Mouse (Mus musculus) MEL (cell line): ENCODE data around the gene Dusp22. TPM values are rescaled to one million over a fixed set of nuclear protein-coding genes. Genes with fewer than 3 reads are reported as not detected.

Source experiments
- DNase-seq: peaks from one replicate; pipeline ENCODE4 v3.0.0; 2011; ENCODE audit warnings: low read depth, low spot score
- H3K27ac ChIP-seq: 2 replicates; pipeline ENCODE4 v1.5.1; 2012; ENCODE audit warnings: low read depth, mild to moderate bottlenecking, control low read depth, low read length, moderate library complexity; ENCODE audit not compliant: control insufficient read depth
- H3K27me3 ChIP-seq, 2 experiments: fragments of 150-350 bp in 1 of 2; sonication (generic) in 1 of 2; 2 replicates each; pipeline ENCODE4 v1.6.1; 2012; ENCODE audit warnings: low read length in 2 of 2, mild to moderate bottlenecking in 2 of 2, improper control_type of control experiment in 1 of 2, moderate library complexity in 1 of 2; ENCODE audit not compliant: insufficient read depth in 2 of 2, control insufficient read depth in 1 of 2
- H3K36me3 ChIP-seq, 2 experiments: 2 replicates each; pipeline ENCODE4 v1.6.1; 2012 to 2014; ENCODE audit warnings: low read length in 2 of 2, improper control_type of control experiment in 1 of 2, inconsistent platforms in 1 of 2, mild to moderate bottlenecking in 1 of 2; ENCODE audit not compliant: insufficient read depth in 2 of 2, control insufficient read depth in 1 of 2
- H3K4me1 ChIP-seq, 2 experiments: fragments of 150-350 bp in 1 of 2; sonication (generic) in 1 of 2; 2 replicates each; pipeline ENCODE4 v1.6.1; 2012; ENCODE audit warnings: low read length in 2 of 2, improper control_type of control experiment in 1 of 2, mild to moderate bottlenecking in 1 of 2; ENCODE audit not compliant: insufficient read depth in 2 of 2, control insufficient read depth in 1 of 2
- H3K4me3 ChIP-seq, 2 experiments: fragments of 150-350 bp in 1 of 2; sonication (generic) in 1 of 2; 2 replicates each; pipeline ENCODE4 v1.5.1; 2012; ENCODE audit warnings: low read depth in 2 of 2, low read length in 2 of 2, mild to moderate bottlenecking in 2 of 2, moderate library complexity in 2 of 2, control low read depth in 1 of 2, improper control_type of control experiment in 1 of 2; ENCODE audit not compliant: control insufficient read depth in 1 of 2, insufficient read depth in 1 of 2
- H3K79me2 ChIP-seq: 2 replicates; pipeline ENCODE4 v1.6.1; 2012; ENCODE audit warnings: mild to moderate bottlenecking, low read length, moderate library complexity; ENCODE audit not compliant: control insufficient read depth, poor library complexity, insufficient read depth
- H3K9ac ChIP-seq: 2 replicates; pipeline ENCODE4 v1.6.1; 2012; ENCODE audit warnings: low read depth, mild to moderate bottlenecking, control low read depth, low read length, moderate library complexity; ENCODE audit not compliant: control insufficient read depth, poor library complexity, severe bottlenecking
- H3K9me3 ChIP-seq: fragments of 150-350 bp; sonication (generic); replicated peaks from 2 replicates; pipeline ENCODE4 v1.6.1; 2012; ENCODE audit warnings: mild to moderate bottlenecking, low read length, improper control_type of control experiment, moderate library complexity; ENCODE audit not compliant: insufficient read depth
- BHLHE40 ChIP-seq: IDR thresholded peaks from 2 replicates; pipeline ENCODE4 v1.6.1; 2012; ENCODE audit warnings: low read depth, mild to moderate bottlenecking, inconsistent platforms, low read length, improper control_type of control experiment, borderline replicate concordance
- CHD1 ChIP-seq: IDR thresholded peaks from 2 replicates; pipeline ENCODE4 v1.6.1; 2012; ENCODE audit warnings: low read depth, mild to moderate bottlenecking, inconsistent platforms, low read length, improper control_type of control experiment
- CHD2 ChIP-seq: IDR thresholded peaks from 2 replicates; pipeline ENCODE4 v1.6.1; 2011; ENCODE audit warnings: low read length, improper control_type of control experiment
- E2F4 ChIP-seq: IDR thresholded peaks from 2 replicates; pipeline ENCODE4 v1.6.1; 2011; ENCODE audit warnings: low read depth, low read length, improper control_type of control experiment, borderline replicate concordance
- ETS1 ChIP-seq: IDR thresholded peaks from 2 replicates; pipeline ENCODE4 v1.6.1; 2012; ENCODE audit warnings: low read depth, mild to moderate bottlenecking, inconsistent platforms, low read length, improper control_type of control experiment, moderate library complexity
- GATA1 ChIP-seq: IDR thresholded peaks from 2 replicates; pipeline ENCODE4 v1.6.1; 2011; ENCODE audit warnings: low read depth, low read length, improper control_type of control experiment
- HCFC1 ChIP-seq: IDR thresholded peaks from 2 replicates; pipeline ENCODE4 v1.6.1; 2012; ENCODE audit warnings: low read depth, mild to moderate bottlenecking, inconsistent platforms, low read length, improper control_type of control experiment, moderate library complexity
- JUND ChIP-seq: IDR thresholded peaks from 2 replicates; pipeline ENCODE4 v1.6.1; 2011; ENCODE audit warnings: low read depth, mild to moderate bottlenecking, improper control_type of control experiment, low read length
- KAT2A ChIP-seq: conservative IDR thresholded peaks from 2 replicates; pipeline ENCODE4 v1.6.1; 2012; ENCODE audit warnings: low read depth, low read length, improper control_type of control experiment, inconsistent platforms
- MAZ ChIP-seq: IDR thresholded peaks from 2 replicates; pipeline ENCODE4 v1.6.1; 2012; ENCODE audit warnings: low read depth, mild to moderate bottlenecking, inconsistent platforms, low read length, improper control_type of control experiment
- MEF2A ChIP-seq: IDR thresholded peaks from 2 replicates; pipeline ENCODE4 v1.6.1; 2014; ENCODE audit warnings: low read depth, mild to moderate bottlenecking, inconsistent platforms, low read length, improper control_type of control experiment; ENCODE audit not compliant: poor library complexity, insufficient replicate concordance, severe bottlenecking; ENCODE audit errors: extremely low read depth
- MXI1 ChIP-seq: IDR thresholded peaks from 2 replicates; pipeline ENCODE4 v1.6.1; 2011; ENCODE audit warnings: mild to moderate bottlenecking, low read depth, low read length, improper control_type of control experiment
- MYC ChIP-seq: IDR thresholded peaks from 2 replicates; pipeline ENCODE4 v1.6.1; 2011; ENCODE audit warnings: low read depth, mild to moderate bottlenecking, low read length, improper control_type of control experiment, moderate library complexity
- NRF1 ChIP-seq: IDR thresholded peaks from 2 replicates; pipeline ENCODE4 v1.6.1; 2014; ENCODE audit warnings: low read depth, mild to moderate bottlenecking, inconsistent platforms, low read length, improper control_type of control experiment, moderate library complexity; ENCODE audit not compliant: poor library complexity, insufficient read depth, severe bottlenecking
- POLR2A ChIP-seq, 2 experiments: IDR thresholded peaks; 2 replicates each; pipeline ENCODE4 v1.6.1; 2011 to 2012; ENCODE audit warnings: low read length in 2 of 2, mild to moderate bottlenecking in 2 of 2, control low read depth in 1 of 2, improper control_type of control experiment in 1 of 2, low read depth in 1 of 2, moderate library complexity in 1 of 2; ENCODE audit not compliant: control insufficient read depth in 1 of 2, insufficient read depth in 1 of 2, poor library complexity in 1 of 2
- POLR2AphosphoS2 ChIP-seq: IDR thresholded peaks from 2 replicates; pipeline ENCODE4 v1.6.1; 2011; ENCODE audit warnings: low read length, improper control_type of control experiment
- POLR2AphosphoS5 ChIP-seq: IDR thresholded peaks from 2 replicates; pipeline ENCODE4 v1.6.1; 2012; ENCODE audit warnings: low read depth, borderline replicate concordance, mild to moderate bottlenecking, inconsistent platforms, low read length, moderate library complexity, mixed read lengths
- RAD21 ChIP-seq: IDR thresholded peaks from 2 replicates; pipeline ENCODE4 v1.6.1; 2011; ENCODE audit warnings: mild to moderate bottlenecking, low read depth, low read length, improper control_type of control experiment
- SIN3A ChIP-seq: IDR thresholded peaks from 2 replicates; pipeline ENCODE4 v1.6.1; 2012; ENCODE audit warnings: low read length, improper control_type of control experiment, inconsistent platforms
- TBP ChIP-seq: IDR thresholded peaks from 2 replicates; pipeline ENCODE4 v1.8.0; 2011; ENCODE audit warnings: low read depth, low read length, improper control_type of control experiment
- USF1 ChIP-seq: IDR thresholded peaks from 2 replicates; pipeline ENCODE4 v1.6.1; 2014; ENCODE audit warnings: low read depth, mild to moderate bottlenecking, inconsistent platforms, low read length, improper control_type of control experiment, moderate library complexity
- USF2 ChIP-seq, 2 experiments: IDR thresholded peaks; 2 replicates each; pipeline ENCODE4 v1.6.1; 2011 to 2012; ENCODE audit warnings: improper control_type of control experiment in 2 of 2, low read length in 2 of 2, borderline replicate concordance in 1 of 2, inconsistent platforms in 1 of 2, low read depth in 1 of 2, mild to moderate bottlenecking in 1 of 2; ENCODE audit not compliant: insufficient read depth in 1 of 2
- ZC3H11A ChIP-seq: IDR thresholded peaks from 2 replicates; pipeline ENCODE4 v1.6.1; 2012; ENCODE audit warnings: low read depth, mild to moderate bottlenecking, inconsistent platforms, low read length, improper control_type of control experiment
- ZKSCAN1 ChIP-seq: IDR thresholded peaks from 2 replicates; pipeline ENCODE4 v1.6.1; 2012; ENCODE audit warnings: low read depth, mild to moderate bottlenecking, inconsistent platforms, low read length, improper control_type of control experiment, moderate library complexity
- ZNF384 ChIP-seq: IDR thresholded peaks from 2 replicates; pipeline ENCODE4 v1.6.1; 2012; ENCODE audit warnings: low read depth, mild to moderate bottlenecking, inconsistent platforms, low read length, improper control_type of control experiment
- polyA plus RNA-seq, 2 experiments: library from polyadenylated mRNA; stranded (reverse) in 1 of 2; unstranded in 1 of 2; fragments of >175 nt in 1 of 2; fragments of >200 nt in 1 of 2; gene quantifications; 2 replicates each; pipeline versions ENCODE4 v1.2.1 to v1.2.4; 2012; ENCODE audit warnings: low replicate concordance in 2 of 2, low read depth in 1 of 2; ENCODE audit not compliant: insufficient read length in 2 of 2, insufficient read depth in 1 of 2, missing spikeins in 1 of 2
- total RNA-seq: library from RNA; depleted of rRNA; stranded (reverse); fragments of 300-350 nt; gene quantifications from 2 replicates; pipeline ENCODE4 v1.2.3, GENCODE M21; 2012

Gene Dusp22
- total and polyA plus RNA-seq, 3 experiments, result not detected

- Histone ChIP-seq H3K4me1 (no peaks in the 10 kb centered on the region), H3K4me3 (no peak overlapping the region), H3K27me3 (no peaks in the 10 kb centered on the region), H3K9ac (no peak overlapping the region), H3K36me3 (no peaks in the 10 kb centered on the region), H3K79me2 (no peaks in the 10 kb centered on the region), H3K9me3 (no peaks in the 10 kb centered on the region), H3K27ac (no peak overlapping the region)
- TF ChIP-seq MAZ (no peak), JUND (no peak), CHD1 (no peak), POLR2A (IDR thresholded peaks at IDR 0.05; ENCODE audit: control insufficient read depth in 1 of 2, insufficient read depth in 1 of 2, low read depth in 1 of 2, low read length in 2 of 2, poor library complexity in 1 of 2) (no peak), SIN3A (no peak), HCFC1 (no peak), TBP (no peak), MEF2A (no peak), RAD21 (no peak), GATA1 (no peak), ZKSCAN1 (no peak), CHD2 (no peak), MYC (no peak), NRF1 (no peak), BHLHE40 (no peak), ZNF384 (no peak), POLR2AphosphoS2 (no peak), E2F4 (no peak), USF2 (IDR thresholded peaks at IDR 0.05; ENCODE audit: borderline replicate concordance in 1 of 2, insufficient read depth in 1 of 2, low read depth in 1 of 2, low read length in 2 of 2) (no peak), MXI1 (no peak)
- DNase-seq, result no peak
Observed at GRCm38 (mm10) chr13:30711066-30711465, 51.3 kb downstream of the Dusp22 start.

GRCm38 (mm10) chr13:30711711-30712110, 51.9 kb downstream of the Dusp22 start:
- TF ChIP-seq KAT2A (no peak), POLR2AphosphoS5 (no peak), GATA1 (no peak), ZC3H11A (no peak), HCFC1 (no peak), USF1 (no peak), RAD21 (no peak), ETS1 (no peak)
- no peaks in the 10 kb centered on the region for H3K4me1 ChIP-seq
- H3K9me3 ChIP-seq, result no peaks in the 10 kb centered on the region
- H3K9ac ChIP-seq, result no peak overlapping the region
- DNase-seq, result no peak
- no peaks in the 10 kb centered on the region for H3K36me3 ChIP-seq
- no peak overlapping the region for H3K4me3 ChIP-seq
- no peak overlapping the region for H3K27ac ChIP-seq
- H3K27me3 ChIP-seq, result no peaks in the 10 kb centered on the region
- no peaks in the 10 kb centered on the region for H3K79me2 ChIP-seq
